Mouse (Mus musculus): ENCODE results near the gene Smurf1.

GRCm38 (mm10) chr5:144829631-144830030 is 136.0 kb downstream of the Smurf1 start:
- TF ChIP-seq CTCF (IDR thresholded peaks at IDR 0.05; ENCODE audit: extremely low read depth, insufficient read length, insufficient replicate concordance, low read depth, low read length): no peak
- no peak for TF ChIP-seq POLR2A (IDR thresholded peaks at IDR 0.05; ENCODE audit: low read depth, low read length)
